Mouse (Mus musculus): ENCODE measurements around the gene Ddx42. TPM values are rescaled to one million over a fixed set of nuclear protein-coding genes. Genes with fewer than 3 reads are reported as not detected.
A peak's percentile ranks its signal among the peaks of the same experiment; 100 is the strongest.

Gene Ddx42
- total RNA-seq, 2 experiments from 2014 or later: 79.8 to 81.0 TPM

GRCm38 (mm10) chr11:106266431-106266830 lies 49.7 kb downstream of the Ddx42 start:
- DNase-seq: no peak
- intact Hi-C loops (cut with DNase I): loop anchor here (10.0 kb wide), 1 partner anchor 128 kb away; no protein-coding TSS in a partner anchor

GRCm38 (mm10) chr11:106267311-106267852 lies 50.7 kb downstream of the Ddx42 start:
- DNase-seq: peak; percentile 79
- intact Hi-C loops (cut with DNase I): loop anchor here (10.0 kb wide), 1 partner anchor 127 kb away; no protein-coding TSS in a partner anchor

DNA sequence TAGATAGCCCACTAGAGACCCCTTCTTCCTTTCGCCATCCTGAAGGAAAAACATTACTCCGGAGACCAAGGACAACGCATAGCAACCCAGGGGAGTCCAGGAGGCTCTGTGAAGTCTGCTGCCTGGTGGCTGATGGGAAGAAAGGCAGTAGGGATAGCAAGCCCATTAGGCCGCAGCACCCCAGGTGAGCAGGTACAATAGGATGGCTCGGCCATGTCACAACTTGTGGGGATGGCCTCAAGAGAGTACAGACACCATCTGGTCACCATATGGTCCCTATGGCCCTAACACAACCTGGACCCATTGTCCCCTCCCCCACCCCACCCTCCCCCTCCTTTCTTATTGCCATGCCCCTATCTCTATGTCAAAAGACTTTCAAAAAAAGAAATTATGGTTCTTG lies 51.1 kb downstream of the Ddx42 start:
- peak; percentile 33 for DNase-seq
- intact Hi-C loops (cut with DNase I): loop anchor here (10.0 kb wide), 1 partner anchor 127 kb away; no protein-coding TSS in a partner anchor

- peak; percentile 76 for DNase-seq
- intact Hi-C loops (cut with DNase I): loop anchor here (10.0 kb wide), 1 partner anchor 126 kb away; no protein-coding TSS in a partner anchor
These were observed 51.8 kb downstream of the Ddx42 start for GRCm38 (mm10) chr11:106268326-106269059.

DNA sequence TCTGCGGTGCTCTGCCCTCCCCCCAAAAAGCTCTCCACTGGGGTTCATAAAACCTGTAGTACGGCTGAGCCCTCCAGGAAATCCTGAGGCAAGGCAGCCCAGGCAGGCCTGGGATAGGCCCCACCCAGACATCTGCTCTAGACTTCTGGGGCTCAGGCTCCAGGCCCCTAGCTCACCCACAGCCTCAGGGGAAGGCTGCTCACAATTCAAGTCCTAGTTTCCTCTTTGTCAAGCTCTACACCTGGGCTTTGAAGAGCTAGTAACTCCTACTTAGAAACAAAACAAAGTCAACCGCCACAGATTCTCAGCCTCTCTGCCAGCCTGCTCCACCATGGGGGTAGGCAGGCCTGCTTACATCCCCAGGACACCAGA lies 52.3 kb downstream of the Ddx42 start:
- intact Hi-C loops (cut with DNase I): loop anchor here (10.0 kb wide), 1 partner anchor 126 kb away; no protein-coding TSS in a partner anchor
- DNase-seq: peak; percentile 49

DNA sequence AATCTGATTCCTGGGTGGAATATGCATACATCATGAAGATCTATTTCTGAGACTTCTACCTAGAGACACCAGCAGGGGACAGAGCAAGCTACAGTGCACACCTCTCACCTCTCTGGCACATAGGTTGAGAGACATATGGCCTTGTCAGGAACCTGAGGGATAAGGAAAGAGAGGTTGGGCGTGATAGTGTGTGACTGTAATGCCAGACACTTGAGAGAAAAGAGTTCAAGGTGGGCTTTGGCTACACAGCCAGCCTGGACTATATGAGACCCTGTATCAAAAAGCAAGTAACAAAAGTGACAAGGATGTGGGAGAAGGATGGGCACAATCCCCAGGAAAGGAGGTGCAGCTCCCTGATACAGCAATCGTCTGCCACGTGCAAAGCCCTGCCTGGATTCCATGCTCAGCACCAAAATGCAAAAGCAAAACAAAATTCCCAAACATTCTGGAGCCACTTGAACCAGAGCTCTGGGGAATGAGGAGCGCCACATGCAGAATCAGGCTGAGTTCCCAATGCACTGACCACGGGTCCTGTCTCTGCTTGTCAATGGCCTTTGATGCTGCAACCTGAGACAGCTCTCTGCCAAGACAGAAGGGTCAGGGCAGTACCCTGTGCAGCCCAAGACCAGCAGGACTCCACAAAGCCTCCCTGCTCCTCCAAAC lies 54.5 kb downstream of the Ddx42 start:
- intact Hi-C loops (cut with DNase I): no loop called here
- peak; percentile 15 for DNase-seq

GRCm38 (mm10) chr11:106271794-106272643 lies 55.3 kb downstream of the Ddx42 start:
- intact Hi-C loops (cut with DNase I): no loop called here
- peak; percentile 43 for DNase-seq

GRCm38 (mm10) chr11:106272644-106273310 lies 56.1 kb downstream of the Ddx42 start, which contains the start of gene Smarcd2:
Gene Smarcd2, minus strand, starts transcription at chr11:106272972.
- peak; percentile 100 for DNase-seq
- intact Hi-C loops (cut with DNase I): no loop called here

DNA sequence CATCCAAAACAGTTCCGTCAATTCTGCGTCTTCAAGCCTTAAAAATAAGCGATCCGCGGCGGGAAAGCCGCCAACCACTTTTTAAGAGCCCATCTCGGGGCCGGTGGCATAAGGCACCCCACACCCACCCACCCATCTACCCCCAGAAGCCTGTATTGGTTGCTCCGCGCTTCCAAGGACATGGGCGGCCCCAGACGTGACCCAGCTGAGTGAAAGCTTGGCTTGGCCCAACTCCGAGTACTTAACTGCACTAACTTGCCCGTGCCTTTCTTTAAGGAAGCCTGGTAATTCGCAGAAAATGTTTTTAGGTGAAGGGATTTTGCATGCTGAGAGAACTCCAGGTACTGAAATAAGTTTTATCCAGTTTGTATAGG lies 56.6 kb downstream of the Ddx42 start:
- DNase-seq: no peak
- intact Hi-C loops (cut with DNase I): no loop called here

DNA sequence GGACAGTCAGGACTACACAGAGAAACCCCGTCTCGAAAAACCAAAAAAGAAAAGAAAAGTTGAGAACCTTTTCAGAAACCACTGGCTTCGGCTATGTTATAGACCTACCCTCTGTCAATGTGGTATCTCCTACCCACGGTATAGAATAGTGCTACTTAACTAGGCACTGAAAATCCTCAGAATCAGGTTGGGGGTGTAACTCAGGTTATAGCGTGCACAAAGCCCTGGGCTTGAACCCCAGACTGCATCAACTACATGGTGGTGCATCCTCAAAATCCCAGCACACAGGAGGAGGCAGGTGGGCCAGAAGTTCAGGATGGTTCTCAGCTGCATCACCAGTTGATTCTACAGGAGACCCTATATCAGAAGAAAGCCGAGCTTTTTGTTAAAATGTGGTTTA lies 57.1 kb downstream of the Ddx42 start:
- intact Hi-C loops (cut with DNase I): no loop called here
- DNase-seq: no peak

DNA sequence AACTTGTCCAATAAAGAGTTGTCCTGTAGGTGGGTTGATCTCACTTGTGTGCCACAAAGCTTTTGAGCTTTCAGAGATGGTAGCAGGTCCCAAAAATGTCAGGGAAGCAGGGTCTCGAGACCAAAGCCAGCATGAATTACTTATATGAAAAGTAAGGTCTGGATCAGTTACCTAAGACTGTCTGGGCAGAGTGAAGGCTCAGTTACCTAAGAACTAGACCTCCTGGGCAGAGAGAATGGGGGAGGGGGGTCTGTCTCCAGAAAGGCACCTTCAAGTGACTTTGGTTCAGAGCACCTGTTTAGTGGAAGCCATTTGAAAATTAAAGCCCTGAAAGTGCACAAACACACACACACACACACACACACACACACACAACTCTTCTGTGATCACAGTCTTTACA lies 57.6 kb downstream of the Ddx42 start:
- intact Hi-C loops (cut with DNase I): no loop called here
- no peak for DNase-seq

GRCm38 (mm10) chr11:106274971-106275411 lies 58.3 kb downstream of the Ddx42 start:
- DNase-seq: no peak
- intact Hi-C loops (cut with DNase I): no loop called here

DNA sequence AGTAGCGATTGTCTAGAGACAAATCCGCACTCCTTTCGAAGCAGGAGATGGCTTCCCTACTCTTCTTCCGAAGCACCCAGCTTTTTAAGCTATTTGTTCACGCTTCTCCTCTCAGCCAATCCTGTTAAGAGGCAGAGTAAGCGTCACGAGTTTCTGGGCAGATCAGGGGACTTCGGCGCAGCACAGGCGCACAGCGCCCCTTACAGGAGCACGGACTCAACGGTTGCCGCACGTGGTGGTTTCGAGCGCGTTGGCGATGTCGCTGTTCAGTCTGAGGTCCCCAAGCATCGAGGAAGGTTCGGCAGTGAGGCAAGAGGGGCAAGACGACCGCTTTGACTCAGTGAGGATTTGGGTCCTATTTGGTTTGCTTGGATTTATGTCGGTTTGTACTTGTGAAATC lies 59.7 kb downstream of the Ddx42 start, which contains the start of gene Tcam1:
Gene Tcam1, plus strand, starts transcription at position 219 of the 400 bp plus-strand sequence.
- DNase-seq: peak; percentile 93
- intact Hi-C loops (cut with DNase I): no loop called here

GRCm38 (mm10) chr11:106282452-106282851 lies 65.7 kb downstream of the Ddx42 start:
- intact Hi-C loops (cut with DNase I): no loop called here
- DNase-seq: no peak

DNA sequence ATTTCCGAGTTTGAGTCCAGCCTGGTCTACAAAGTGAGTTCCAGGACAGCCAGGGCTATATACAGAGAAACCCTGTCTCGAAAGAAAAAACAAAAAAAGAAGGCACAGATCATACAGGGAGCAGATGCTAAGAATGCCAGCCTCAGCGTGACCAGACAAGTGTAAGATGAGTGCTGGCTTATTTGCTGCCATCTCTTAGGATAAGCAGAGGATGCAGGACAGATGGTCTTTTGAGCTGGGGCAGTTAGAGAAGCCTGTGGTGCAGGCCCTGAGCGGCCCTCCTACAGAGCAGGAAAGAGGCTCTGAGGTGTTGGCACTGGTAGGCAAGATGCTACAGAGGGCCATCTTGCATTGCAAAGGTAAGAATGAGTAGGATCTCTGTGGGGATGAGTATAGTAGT lies 66.6 kb downstream of the Ddx42 start:
- no peak for DNase-seq
- intact Hi-C loops (cut with DNase I): no loop called here

DNA sequence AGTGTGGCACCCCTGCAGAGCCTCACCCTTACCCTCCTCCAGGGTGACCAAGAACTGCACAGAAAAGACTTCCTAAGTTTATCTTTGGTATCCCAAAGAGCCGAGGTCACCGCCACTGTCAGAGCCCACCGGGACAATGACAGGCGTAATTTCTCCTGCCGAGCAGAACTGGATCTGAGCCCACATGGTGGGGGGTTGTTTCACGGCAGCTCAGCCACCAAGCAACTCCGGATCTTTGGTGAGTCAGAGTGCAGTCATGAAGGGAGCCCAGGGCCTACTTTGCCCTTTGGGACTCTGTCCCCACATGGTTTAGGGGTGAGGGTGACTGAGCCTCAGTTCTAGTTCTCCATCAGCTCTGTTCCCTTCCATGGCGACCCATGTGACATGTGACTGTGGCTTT lies 67.4 kb downstream of the Ddx42 start:
- intact Hi-C loops (cut with DNase I): no loop called here
- DNase-seq: no peak

DNA sequence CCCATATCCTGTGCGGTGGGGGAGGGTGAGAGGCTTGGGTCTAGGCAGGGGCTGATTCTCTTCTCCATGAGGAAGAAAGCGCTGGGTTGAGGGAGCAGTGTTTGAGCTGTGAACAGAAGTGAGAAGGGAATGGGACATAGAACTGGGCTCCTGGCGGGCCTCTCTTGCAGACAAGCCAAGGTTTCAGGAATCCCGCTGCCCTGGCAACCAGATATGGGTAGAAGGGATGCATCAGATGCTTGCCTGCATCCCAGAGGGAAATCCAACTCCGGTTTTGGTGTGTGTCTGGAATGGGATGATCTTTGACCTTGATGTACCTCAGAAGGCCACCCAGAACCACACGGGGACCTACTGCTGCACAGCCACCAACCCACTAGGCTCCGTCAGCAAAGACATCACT lies 69.5 kb downstream of the Ddx42 start:
- DNase-seq: no peak
- intact Hi-C loops (cut with DNase I): no loop called here

- DNase-seq: no peak
- intact Hi-C loops (cut with DNase I): no loop called here
These were observed 70.3 kb downstream of the Ddx42 start for GRCm38 (mm10) chr11:106286987-106287386.

GRCm38 (mm10) chr11:106289369-106289768 lies 72.6 kb downstream of the Ddx42 start:
- intact Hi-C loops (cut with DNase I): no loop called here
- DNase-seq: peak; percentile 93

DNA sequence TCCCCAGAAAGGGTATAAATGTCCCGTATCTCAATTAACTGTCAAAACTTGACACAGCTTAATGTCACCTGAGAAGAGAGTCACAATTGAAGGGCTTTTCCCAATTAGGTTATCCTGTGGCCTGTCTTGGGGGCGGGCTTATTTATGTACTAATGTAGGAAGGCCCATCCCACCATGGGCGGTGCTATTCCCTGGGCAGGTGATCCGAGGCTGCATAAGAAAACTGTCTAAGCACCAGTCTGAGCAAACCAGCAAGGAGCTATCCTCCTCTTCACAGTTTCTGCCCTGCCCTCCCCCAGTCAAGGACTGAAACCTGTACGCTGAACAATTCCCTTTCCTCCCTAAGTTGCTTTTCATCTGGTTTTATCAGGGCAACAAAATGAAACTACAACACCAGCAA lies 73.7 kb downstream of the Ddx42 start:
- intact Hi-C loops (cut with DNase I): no loop called here
- no peak for DNase-seq

Measured in left cerebral cortex, postnatal 4 days (tissue).